Comparison of ENCODE assay signal across 22 mouse cellular contexts in genomic region chr6:85364439-85364838, GRCm38 (mm10). TPM values are rescaled to one million over a fixed set of nuclear protein-coding genes. Genes with fewer than 3 reads are reported as not detected.
DNase-seq lines count a peak whose midpoint lies in the region; ATAC-seq lines count a peak whose summit lies in the region.
"Had no signal": no experiment of that assay in that cellular context is flagged by ENCODE, and none has a peak within 500 bp of the region (broad histone marks: within the 10 kb centered on the region; RNA-seq: fewer than 3 reads in every experiment).

No protein-coding gene starts in this region.

- H3K9ac ChIP-seq in heart, embryonic 12.5 days, result peak overlapping the region; percentile 46
- no peak overlapping the region; the same call in 1 of the 2 replicates for H3K9ac ChIP-seq in heart, embryonic 16.5 days (ENCODE audit: low read length)
- H3K9ac ChIP-seq in heart, embryonic 11.5 days (ENCODE audit: low read depth, low read length), result no peak overlapping the region
- no peak overlapping the region for H3K9ac ChIP-seq in limb, embryonic 15.5 days
- H3K9ac ChIP-seq: embryonic facial prominence, embryonic 13.5 days; forebrain, embryonic 12.5 days; hindbrain, embryonic 14.5 days had no signal

- H3K27me3 ChIP-seq in heart, embryonic 12.5 days (replicated peaks), result no peaks in the 10 kb centered on the region
- no peaks in the 10 kb centered on the region for H3K27me3 ChIP-seq in heart, embryonic 16.5 days (ENCODE audit: control insufficient read depth, insufficient read depth, low read length)
- no peaks in the 10 kb centered on the region for H3K27me3 ChIP-seq in heart, embryonic 11.5 days (ENCODE audit: control insufficient read depth, insufficient read depth, low read length)
- no peaks in the 10 kb centered on the region for H3K27me3 ChIP-seq in limb, embryonic 15.5 days
- no peaks in the 10 kb centered on the region for H3K27me3 ChIP-seq in limb, embryonic 10.5 days (ENCODE audit: low read depth, poor library complexity, severe bottlenecking)
- H3K27me3 ChIP-seq: embryonic facial prominence, embryonic 13.5 days; forebrain, embryonic 12.5 days had no signal

- H3K9me3 ChIP-seq in heart, embryonic 12.5 days (replicated peaks), result no peaks in the 10 kb centered on the region
- no peaks in the 10 kb centered on the region for H3K9me3 ChIP-seq in heart, embryonic 16.5 days (replicated peaks; ENCODE audit: control insufficient read depth, low read length)
- no peaks in the 10 kb centered on the region for H3K9me3 ChIP-seq in heart, embryonic 11.5 days (replicated peaks; ENCODE audit: control insufficient read depth, low read length)
- no peaks in the 10 kb centered on the region for H3K9me3 ChIP-seq in limb, embryonic 15.5 days
- H3K9me3 ChIP-seq in limb, embryonic 10.5 days (replicated peaks), result no peaks in the 10 kb centered on the region
- H3K9me3 ChIP-seq: embryonic facial prominence, embryonic 13.5 days; forebrain, embryonic 12.5 days; hindbrain, embryonic 10.5 days had no signal

- WGBS in heart, embryonic 12.5 days, result 79% methylated on average over 5 of the region's 5 CpGs
- 73% methylated on average over 5 of the region's 5 CpGs for WGBS in heart, embryonic 16.5 days
- 70% methylated on average over 5 of the region's 5 CpGs for WGBS in heart, embryonic 11.5 days (ENCODE audit: insufficient replicate concordance)
- WGBS in limb, embryonic 15.5 days, result 71% methylated on average over 5 of the region's 5 CpGs
- WGBS in limb, embryonic 10.5 days, result 84% methylated on average over 5 of the region's 5 CpGs

- H3K27ac ChIP-seq in heart, embryonic 12.5 days (ENCODE audit: poor library complexity, severe bottlenecking), result peak overlapping the region; percentile 95
- peak overlapping the region; percentile 85 for H3K27ac ChIP-seq in heart, embryonic 16.5 days (ENCODE audit: low read length)
- H3K27ac ChIP-seq in heart, embryonic 11.5 days (ENCODE audit: low read depth, low read length), result no peak overlapping the region
- H3K27ac ChIP-seq in limb, embryonic 15.5 days, result 0 out of 2 replicates have a peak overlapping the region, but pooled peaks have one; percentile 22
- H3K27ac ChIP-seq in limb, embryonic 10.5 days, result no peak overlapping the region
- H3K27ac ChIP-seq: embryonic facial prominence, embryonic 13.5 days; forebrain, embryonic 12.5 days; hindbrain, embryonic 10.5 days; hindbrain, embryonic 14.5 days had no signal

- H3K4me2 ChIP-seq in heart, embryonic 12.5 days, result peak overlapping the region; percentile 17; the same call in 1 of the 2 replicates
- H3K4me2 ChIP-seq in heart, embryonic 16.5 days (ENCODE audit: low read depth, low read length), result no peak overlapping the region
- no peak overlapping the region for H3K4me2 ChIP-seq in heart, embryonic 11.5 days
- no peak overlapping the region for H3K4me2 ChIP-seq in limb, embryonic 15.5 days
- H3K4me2 ChIP-seq: embryonic facial prominence, embryonic 13.5 days; forebrain, embryonic 12.5 days; hindbrain, embryonic 14.5 days had no signal

- no peak for DNase-seq in heart, postnatal 10 days
- no peak for DNase-seq in limb, embryonic 10.5 days (ENCODE audit: low spot score)
- DNase-seq: adrenal gland, adult 2 months; cerebellum, adult 18-20 months; cerebellum, adult 9-11 months; cerebellum, postnatal 36 days; gastrocnemius, postnatal 14 days; kidney, adult 9 months had no signal

- H3K4me3 ChIP-seq in heart, embryonic 12.5 days, result no peak overlapping the region
- no peak overlapping the region for H3K4me3 ChIP-seq in heart, embryonic 16.5 days (ENCODE audit: low read length)
- H3K4me3 ChIP-seq in heart, embryonic 11.5 days (ENCODE audit: low read depth, low read length), result no peak overlapping the region
- H3K4me3 ChIP-seq in limb, embryonic 15.5 days, result no peak overlapping the region
- no peak overlapping the region for H3K4me3 ChIP-seq in limb, embryonic 10.5 days
- H3K4me3 ChIP-seq: embryonic facial prominence, embryonic 13.5 days; forebrain, embryonic 12.5 days; hindbrain, embryonic 10.5 days had no signal

- H3K4me1 ChIP-seq in heart, embryonic 12.5 days (replicated peaks), result peaks cover 92% of the 10 kb centered on the region
- H3K4me1 ChIP-seq in heart, embryonic 16.5 days (ENCODE audit: control insufficient read depth, insufficient read depth, low read length), result peaks cover 70% of the 10 kb centered on the region
- H3K4me1 ChIP-seq in heart, embryonic 11.5 days (ENCODE audit: control insufficient read depth, insufficient read depth, low read length), result peaks cover 59% of the 10 kb centered on the region
- H3K4me1 ChIP-seq in limb, embryonic 15.5 days, result peaks cover 34% of the 10 kb centered on the region
- H3K4me1 ChIP-seq in limb, embryonic 10.5 days, result peaks cover 19% of the 10 kb centered on the region

- peaks cover 15% of the 10 kb centered on the region for H3K36me3 ChIP-seq in heart, embryonic 12.5 days
- 0 out of 2 replicates have a peak, but pooled peaks cover 4% of the 10 kb centered on the region for H3K36me3 ChIP-seq in heart, embryonic 16.5 days (ENCODE audit: control insufficient read depth, insufficient read depth)
- no peaks in the 10 kb centered on the region for H3K36me3 ChIP-seq in heart, embryonic 11.5 days (ENCODE audit: control insufficient read depth, insufficient read depth, low read length)
- H3K36me3 ChIP-seq in limb, embryonic 15.5 days, result peaks cover 2% of the 10 kb centered on the region; the same call in 1 of the 2 replicates
- H3K36me3 ChIP-seq in limb, embryonic 10.5 days, result no peaks in the 10 kb centered on the region
- H3K36me3 ChIP-seq: embryonic facial prominence, embryonic 13.5 days; forebrain, embryonic 12.5 days; hindbrain, embryonic 10.5 days had no signal

- ATAC-seq in heart, embryonic 12.5 days (ENCODE audit: insufficient number of reproducible peaks, low FRiP score), result no peak
- ATAC-seq in heart, embryonic 16.5 days (replicated peaks; ENCODE audit: extremely low read depth, insufficient read depth, low FRiP score), result no peak
- no peak for ATAC-seq in heart, embryonic 11.5 days (replicated peaks; ENCODE audit: insufficient number of reproducible peaks, low FRiP score, low TSS enrichment)
- no peak for ATAC-seq in limb, embryonic 15.5 days (ENCODE audit: insufficient number of reproducible peaks, low FRiP score, low TSS enrichment, low read depth)
- ATAC-seq: forebrain, embryonic 16.5 days; intestine, embryonic 16.5 days had no signal

- intact Hi-C loops in heart, postnatal 10 days (cut with DNase I), result no loop called here

RNA-seq across cellular contexts. Expression of gene Rab11fip5, which starts 10.0 kb away (rescaled TPM):
- 42.0 and 42.6 TPM in 2 replicates for polyA plus RNA-seq in heart, embryonic 12.5 days (2016; fragmentation: Nextera tagmentation; extraction: Ambion mirVana)
- 10 to 100 TPM; 65.4 to 73.1 TPM for total RNA-seq in heart, postnatal 10 days (2021)
- polyA plus RNA-seq in heart, embryonic 16.5 days (2015; fragmentation: Nextera tagmentation; extraction: Ambion mirVana), result 42.1 and 51.9 TPM in 2 replicates
- polyA plus RNA-seq in heart, embryonic 11.5 days (2014; fragmentation: Nextera tagmentation; extraction: Ambion mirVana), result 16.1 and 17.5 TPM in 2 replicates
- polyA plus RNA-seq in limb, embryonic 15.5 days (2015; fragmentation: Nextera tagmentation; extraction: Ambion mirVana), result 21.7 and 24.8 TPM in 2 replicates
- 3.2 and 4.3 TPM in 2 replicates for polyA plus RNA-seq in limb, embryonic 10.5 days (2016; fragmentation: Nextera tagmentation; extraction: Ambion mirVana)

RNA-seq across cellular contexts. Expression of gene Sfxn5, which starts 31.2 kb away (rescaled TPM):
- 2.9 and 3.9 TPM in 2 replicates for polyA plus RNA-seq in heart, embryonic 12.5 days (2016; fragmentation: Nextera tagmentation; extraction: Ambion mirVana)
- total RNA-seq in heart, postnatal 10 days (2021), result 1 to 10 TPM; 3.1 to 6.0 TPM
- 3.2 and 4.9 TPM in 2 replicates for polyA plus RNA-seq in heart, embryonic 16.5 days (2015; fragmentation: Nextera tagmentation; extraction: Ambion mirVana)
- 3.6 and 5.6 TPM in 2 replicates for polyA plus RNA-seq in heart, embryonic 11.5 days (2014; fragmentation: Nextera tagmentation; extraction: Ambion mirVana)
- polyA plus RNA-seq in limb, embryonic 15.5 days (2015; fragmentation: Nextera tagmentation; extraction: Ambion mirVana), result 6.3 and 7.1 TPM in 2 replicates
- 6.4 and 6.5 TPM in 2 replicates for polyA plus RNA-seq in limb, embryonic 10.5 days (2016; fragmentation: Nextera tagmentation; extraction: Ambion mirVana)

RNA-seq across cellular contexts. Expression of gene Noto, which starts 59.2 kb away (rescaled TPM):
- polyA plus RNA-seq in heart, embryonic 12.5 days (2016; fragmentation: Nextera tagmentation; extraction: Ambion mirVana), result not detected in 2 replicates
- total RNA-seq in heart, postnatal 10 days (2021), result not detected
- polyA plus RNA-seq in heart, embryonic 16.5 days (2015; fragmentation: Nextera tagmentation; extraction: Ambion mirVana), result not detected in 2 replicates
- not detected in 2 replicates for polyA plus RNA-seq in heart, embryonic 11.5 days (2014; fragmentation: Nextera tagmentation; extraction: Ambion mirVana)
- not detected in 2 replicates for polyA plus RNA-seq in limb, embryonic 15.5 days (2015; fragmentation: Nextera tagmentation; extraction: Ambion mirVana)
- polyA plus RNA-seq in limb, embryonic 10.5 days (2016; fragmentation: Nextera tagmentation; extraction: Ambion mirVana), result not detected in 2 replicates
- total RNA-seq: adrenal gland, adult 2 months; adrenal gland, postnatal 25 days; ES-E14; gastrocnemius, postnatal 14 days; granulocyte monocyte progenitor cell, adult 5-6 weeks had no signal
- polyA plus RNA-seq: adrenal gland, adult 2 months; embryonic facial prominence, embryonic 13.5 days; forebrain, embryonic 12.5 days; forebrain, embryonic 16.5 days; frontal cortex, adult 2 months; hindbrain, embryonic 10.5 days; hindbrain, embryonic 14.5 days; intestine, embryonic 16.5 days had no signal

Comparison
In these comparisons a context has a peak if more than half of its experiments do, and no peak if none do; other contexts are left out.
1. H3K27ac ChIP-seq: peak in heart, embryonic 12.5 days (single experiment), heart, embryonic 16.5 days (single experiment) and limb, embryonic 15.5 days (single experiment); none in heart, embryonic 11.5 days (single experiment) and limb, embryonic 10.5 days (single experiment).